Mouse (Mus musculus) heart, embryonic 14.5 days (tissue): ENCODE data around the gene Tnfrsf13c. TPM values are rescaled to one million over a fixed set of nuclear protein-coding genes. Genes with fewer than 3 reads are reported as not detected.

Experiments used
- ATAC-seq: fragments of 200-750 bp; cut with Nextera tagmentation; 2 replicates; pipeline ENCODE4 v1.8.0; 2017; ENCODE audit warnings: low read depth, moderate TSS enrichment; ENCODE audit not compliant: insufficient number of reproducible peaks, insufficient read depth, low FRiP score
- H3K27ac ChIP-seq, 2 experiments: fragments of 200-500 bp in 1 of 2; fragments of 300-500 bp in 1 of 2; sonication (generic) in 1 of 2; replicated peaks in 1 of 2; 2 replicates each; pipeline ENCODE4 v1.5.1; 2012 to 2014; ENCODE audit warnings: low read depth in 2 of 2, low read length in 2 of 2, control low read depth in 1 of 2, mild to moderate bottlenecking in 1 of 2, mixed read lengths in 1 of 2; ENCODE audit not compliant: control insufficient read depth in 1 of 2, insufficient read depth in 1 of 2
- H3K27me3 ChIP-seq: fragments of 300-500 bp; sonication (generic); 2 replicates; pipeline ENCODE4 v1.6.1; 2014; ENCODE audit warnings: mild to moderate bottlenecking, low read length, control low read depth; ENCODE audit not compliant: control insufficient read depth, insufficient read depth
- H3K36me3 ChIP-seq: fragments of 300-500 bp; sonication (generic); 2 replicates; pipeline ENCODE4 v1.6.1; 2014; ENCODE audit warnings: mild to moderate bottlenecking, control low read depth, low read length, mixed read lengths; ENCODE audit not compliant: control insufficient read depth, insufficient read depth
- H3K4me1 ChIP-seq, 2 experiments: fragments of 200-500 bp in 1 of 2; fragments of 300-500 bp in 1 of 2; sonication (generic) in 1 of 2; 2 replicates each; pipeline ENCODE4 v1.6.1; 2012 to 2014; ENCODE audit warnings: low read length in 2 of 2, control low read depth in 1 of 2, mixed read lengths in 1 of 2; ENCODE audit not compliant: control insufficient read depth in 2 of 2, insufficient read depth in 2 of 2
- H3K4me2 ChIP-seq: fragments of 300-500 bp; sonication (generic); 2 replicates; pipeline ENCODE4 v1.6.1; 2014; ENCODE audit warnings: mild to moderate bottlenecking, low read length
- H3K4me3 ChIP-seq, 2 experiments: fragments of 200-500 bp in 1 of 2; fragments of 300-500 bp in 1 of 2; sonication (generic) in 1 of 2; 2 replicates each; pipeline ENCODE4 v1.5.1; 2012 to 2014; ENCODE audit warnings: low read length in 2 of 2, mild to moderate bottlenecking in 2 of 2, control low read depth in 1 of 2, low read depth in 1 of 2, moderate library complexity in 1 of 2; ENCODE audit not compliant: control insufficient read depth in 1 of 2, insufficient read depth in 1 of 2
- H3K9ac ChIP-seq: fragments of 300-500 bp; sonication (generic); 2 replicates; pipeline ENCODE4 v1.6.1; 2014; ENCODE audit warnings: mild to moderate bottlenecking, low read length
- H3K9me3 ChIP-seq: fragments of 300-500 bp; sonication (generic); 2 replicates; pipeline ENCODE4 v1.6.1; 2016; ENCODE audit warnings: low read length, control low read depth; ENCODE audit not compliant: control insufficient read depth
- WGBS: fragments of 180-500 bp; shearing (Covaris S2); extraction: QIAGEN DNeasy Blood & Tissue Kit; methylation state at CpG from one replicate; pipeline ENCODE4 v1.1.7; 2014; 5-methylcytosine and 5-hydroxymethylcytosine counted together
- polyA plus RNA-seq: library from polyadenylated mRNA; unstranded; fragments of >200 nt; fragmentation: Nextera tagmentation; extraction: Ambion mirVana; gene quantifications from 2 replicates; pipeline ENCODE4 v1.2.1, GENCODE M21; 2014

Tnfrsf13c gene
- polyA plus RNA-seq, 1 experiment from 2014 or later: 0.11 TPM

DNA sequence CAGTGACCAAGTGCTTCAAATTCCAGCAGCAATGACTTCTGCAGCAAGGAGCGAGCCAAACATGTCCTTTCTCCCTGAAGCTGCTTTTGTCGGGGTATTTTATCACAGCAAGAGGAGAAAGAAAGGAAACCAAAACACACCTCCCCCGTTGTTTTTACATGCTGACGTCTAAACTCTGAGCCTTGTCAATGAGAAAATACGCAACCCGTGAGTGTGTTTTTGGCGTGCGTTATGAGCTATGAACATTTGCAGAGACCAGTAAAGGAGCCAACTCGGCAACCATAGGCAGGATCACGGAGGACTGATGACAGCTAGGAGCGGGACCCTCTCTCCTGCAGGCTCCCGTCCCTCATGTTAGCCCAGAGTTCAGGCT lies 19.6 kb upstream of the Tnfrsf13c start:
- Histone ChIP-seq H3K4me1 (peaks cover 4% of the 10 kb centered on the region in 2 experiments; a peak in 2 of 4 replicates), H3K36me3 (peaks cover 14% of the 10 kb centered on the region; the same call in 1 of the 2 replicates), H3K9ac (peak overlapping the region; percentile 78), H3K4me3 (peak overlapping the region; percentile 71 to 79), H3K4me2 (peak overlapping the region; percentile 96), H3K27me3 (no peaks in the 10 kb centered on the region), H3K9me3 (no peaks in the 10 kb centered on the region), H3K27ac (peak overlapping the region in 1 of 2 experiments; percentile 43; a peak in 2 of 4 replicates)
- WGBS: 1% methylated on average over 12 of the region's 12 CpGs
- no peak for ATAC-seq

DNA sequence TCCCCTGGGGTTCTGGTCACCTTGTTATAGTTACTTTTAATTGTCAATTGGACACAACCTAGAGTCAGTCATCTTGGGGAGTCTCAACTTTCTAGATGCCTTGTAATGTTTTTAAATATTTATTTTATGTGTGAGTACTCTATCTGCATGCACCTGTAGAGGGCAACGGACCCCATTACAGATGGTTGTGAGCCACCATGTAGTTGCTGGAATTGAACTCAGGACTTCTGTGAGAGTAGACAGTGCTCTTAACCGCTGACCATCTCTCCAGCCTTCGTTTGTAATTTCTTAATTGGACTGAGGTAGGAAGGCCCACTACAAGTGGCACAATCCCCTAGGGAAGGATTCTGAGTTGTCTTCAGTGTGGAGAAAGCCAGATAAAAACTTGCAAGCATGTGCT lies 19.1 kb upstream of the Tnfrsf13c start:
- peaks cover 19% of the 10 kb centered on the region for H3K36me3 ChIP-seq
- no peak overlapping the region for H3K27ac ChIP-seq
- peak overlapping the region; percentile 96 for H3K4me2 ChIP-seq
- peak overlapping the region; percentile 78 for H3K9ac ChIP-seq
- no peaks in the 10 kb centered on the region for H3K27me3 ChIP-seq
- peak overlapping the region; percentile 71 to 79 for H3K4me3 ChIP-seq
- H3K4me1 ChIP-seq: peaks cover 4% of the 10 kb centered on the region in 2 experiments; a peak in 2 of 4 replicates
- no peak for ATAC-seq
- WGBS: 70% methylated on average over 3 of the region's 3 CpGs
- H3K9me3 ChIP-seq: no peaks in the 10 kb centered on the region

DNA sequence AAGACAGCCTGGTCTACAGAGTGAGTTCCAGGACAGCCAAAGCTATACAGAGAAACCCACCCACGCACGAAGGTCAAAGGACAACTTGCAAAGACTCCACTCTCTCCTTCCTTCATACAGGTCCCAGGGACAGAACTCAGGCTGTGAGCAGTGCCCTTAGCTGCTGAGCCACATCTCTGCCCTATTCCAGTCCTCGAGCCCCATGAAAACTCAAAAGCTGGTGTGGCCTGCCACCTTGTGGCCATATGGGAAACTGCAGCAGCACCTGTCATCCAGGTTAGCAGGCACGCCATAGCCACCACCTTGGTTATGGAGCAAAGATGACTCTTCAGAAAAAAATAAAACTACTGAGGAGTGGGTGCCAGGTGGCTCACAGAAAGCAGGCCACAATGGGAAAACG lies 12.4 kb upstream of the Tnfrsf13c start:
- Histone ChIP-seq H3K4me3 (no peak overlapping the region), H3K27ac (no peak overlapping the region), H3K4me1 (0 out of 4 replicates have a peak, but pooled peaks cover 0 to 3% of the 10 kb centered on the region in 2 experiments), H3K9me3 (no peaks in the 10 kb centered on the region), H3K4me2 (no peak overlapping the region), H3K36me3 (peaks cover 33% of the 10 kb centered on the region), H3K27me3 (no peaks in the 10 kb centered on the region), H3K9ac (no peak overlapping the region)
- ATAC-seq: peak; percentile 44; the same call in 1 of the 2 replicates
- WGBS: 15% methylated on average over 5 of the region's 5 CpGs

DNA sequence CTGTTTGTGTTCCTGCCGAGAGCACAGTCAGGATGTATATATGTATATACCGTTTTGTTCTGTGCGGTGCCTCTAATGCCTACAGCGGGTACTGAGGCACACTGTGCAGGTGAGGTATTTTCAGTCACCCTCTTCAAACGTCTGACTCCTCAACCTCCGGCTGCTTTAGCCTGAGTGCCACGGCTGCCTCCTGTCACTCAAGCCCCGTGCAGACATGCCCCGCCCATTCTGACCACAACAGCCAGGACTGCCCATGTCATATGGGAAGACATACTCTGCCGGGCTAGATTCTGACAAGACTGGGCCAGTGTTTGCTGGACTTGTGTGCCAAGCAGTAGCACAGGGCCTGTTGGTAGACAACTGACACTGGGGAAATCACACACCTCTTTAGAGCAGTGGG lies 11.5 kb upstream of the Tnfrsf13c start:
- 56% methylated on average over 10 of the region's 10 CpGs for WGBS

DNA sequence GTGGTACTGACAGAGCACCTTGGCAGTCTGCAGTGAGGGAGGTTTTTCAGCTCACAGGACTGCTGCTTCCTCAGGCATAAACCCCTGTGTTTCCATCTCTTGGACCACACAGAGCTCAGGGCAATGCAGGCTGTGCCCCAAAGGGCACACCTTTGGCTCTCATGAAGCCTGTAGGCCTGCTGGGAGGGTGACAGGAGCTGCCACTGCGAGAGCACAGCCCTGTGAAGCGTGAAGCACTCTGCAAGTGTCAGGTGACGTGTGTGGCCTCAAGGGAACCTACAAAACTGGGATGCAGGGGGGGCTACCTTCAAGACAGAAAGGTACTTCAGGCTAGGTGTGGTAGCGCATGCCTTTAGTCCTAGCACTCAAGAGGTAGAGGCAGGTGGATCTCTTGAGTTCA lies 8.5 kb upstream of the Tnfrsf13c start:
- ATAC-seq: no peak
- Histone ChIP-seq H3K4me1 (peaks cover 3 to 9% of the 10 kb centered on the region in 2 experiments; a peak in 2 of 4 replicates), H3K36me3 (peaks cover 8% of the 10 kb centered on the region), H3K4me3 (no peak overlapping the region), H3K4me2 (no peak overlapping the region), H3K27me3 (no peaks in the 10 kb centered on the region), H3K9me3 (no peaks in the 10 kb centered on the region), H3K9ac (no peak overlapping the region), H3K27ac (no peak overlapping the region)
- 79% methylated on average over 4 of the region's 4 CpGs for WGBS

More for the DNA sequence above, 11.5 kb upstream of the Tnfrsf13c start:
- 0 out of 4 replicates have a peak, but pooled peaks cover 0 to 3% of the 10 kb centered on the region in 2 experiments for H3K4me1 ChIP-seq
- no peaks in the 10 kb centered on the region for H3K27me3 ChIP-seq
- H3K27ac ChIP-seq: no peak overlapping the region
- H3K9me3 ChIP-seq: no peaks in the 10 kb centered on the region
- no peak for ATAC-seq
- no peak overlapping the region for H3K4me2 ChIP-seq
- no peak overlapping the region for H3K4me3 ChIP-seq
- H3K36me3 ChIP-seq: peaks cover 28% of the 10 kb centered on the region
- H3K9ac ChIP-seq: no peak overlapping the region

DNA sequence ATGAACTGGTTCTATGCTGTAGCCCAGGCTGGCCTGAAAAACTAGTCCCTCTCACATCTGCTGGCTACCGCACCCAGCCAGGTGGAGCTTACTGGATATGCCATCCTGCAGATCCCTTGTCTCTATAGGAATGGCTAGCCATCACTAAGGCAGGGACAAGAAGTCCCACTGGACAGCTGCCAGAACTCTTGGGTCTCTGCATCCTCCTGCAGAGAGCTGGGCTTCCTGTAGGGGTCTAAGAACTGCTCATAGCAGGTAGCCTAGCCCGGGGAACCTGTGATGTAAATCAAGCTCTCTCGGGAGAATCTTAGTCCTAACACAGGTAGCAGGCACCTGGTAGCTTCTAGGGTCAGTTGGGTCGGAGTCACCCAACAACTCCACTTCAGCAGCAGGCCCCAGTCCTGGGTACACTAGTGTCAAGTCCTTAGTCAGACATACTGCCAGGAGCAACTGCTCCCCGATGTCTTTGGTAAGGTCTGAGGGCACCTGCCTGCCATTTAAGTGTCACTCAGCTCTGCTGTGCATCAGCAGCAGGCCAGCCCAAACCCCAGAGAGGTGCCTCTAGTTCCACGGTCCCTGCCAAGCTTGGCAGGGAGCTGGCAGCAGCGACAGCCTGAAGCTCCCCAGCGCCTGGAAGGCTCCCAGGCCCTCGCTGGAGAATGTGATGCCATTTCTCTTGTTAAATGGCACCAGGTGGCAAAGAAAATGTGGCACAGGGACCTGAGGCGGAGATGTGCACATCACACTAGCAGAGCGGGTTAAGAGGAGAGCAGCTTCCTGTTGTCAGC lies 7.6 kb upstream of the Tnfrsf13c start:
- H3K27me3 ChIP-seq: no peaks in the 10 kb centered on the region
- no peaks in the 10 kb centered on the region for H3K9me3 ChIP-seq
- H3K27ac ChIP-seq: no peak overlapping the region
- H3K4me1 ChIP-seq: peaks cover 3 to 9% of the 10 kb centered on the region in 2 experiments; a peak in 2 of 4 replicates
- 65% methylated on average over 11 of the region's 11 CpGs for WGBS
- H3K4me3 ChIP-seq: no peak overlapping the region
- H3K4me2 ChIP-seq: no peak overlapping the region
- ATAC-seq: no peak
- peaks cover 7% of the 10 kb centered on the region for H3K36me3 ChIP-seq
- no peak overlapping the region for H3K9ac ChIP-seq

DNA sequence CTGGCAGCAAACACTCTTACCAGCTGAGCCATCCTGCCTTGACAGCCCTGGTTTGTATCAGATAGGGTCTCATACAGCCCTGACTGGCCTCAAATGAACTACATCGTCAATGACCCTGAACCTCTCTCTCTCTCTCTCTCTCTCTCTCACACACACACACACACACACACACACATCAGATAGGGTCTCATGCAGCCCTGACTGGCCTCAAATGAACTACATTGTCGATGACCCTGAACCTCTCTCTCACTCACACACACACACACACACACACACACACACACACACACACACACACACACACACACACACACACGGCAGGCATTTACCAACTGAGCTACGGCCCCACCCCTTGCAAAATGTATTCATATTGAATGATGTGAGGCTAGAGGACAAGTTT lies 6.9 kb upstream of the Tnfrsf13c start:
- Histone ChIP-seq H3K27ac (no peak overlapping the region), H3K4me3 (no peak overlapping the region), H3K9me3 (no peaks in the 10 kb centered on the region), H3K9ac (no peak overlapping the region), H3K36me3 (peaks cover 7% of the 10 kb centered on the region), H3K27me3 (peaks cover 2% of the 10 kb centered on the region; the same call in 1 of the 2 replicates), H3K4me1 (peaks cover 3 to 9% of the 10 kb centered on the region in 2 experiments; a peak in 2 of 4 replicates), H3K4me2 (no peak overlapping the region)
- no peak for ATAC-seq
- 72% methylated on average over 4 of the region's 4 CpGs for WGBS
